Mouse (Mus musculus): ENCODE measurements around the gene Tmem145. TPM values are rescaled to one million over a fixed set of nuclear protein-coding genes. Genes with fewer than 3 reads are reported as not detected.
A peak's percentile ranks its signal among the peaks of the same experiment; 100 is the strongest.

Gene Tmem145
- polyA plus RNA-seq, 1 experiment from 2014 or later, result 10.6 TPM

GRCm38 (mm10) chr7:25309425-25309824 lies 3.5 kb downstream of the Tmem145 start:
- H3K27ac ChIP-seq (ENCODE audit: low read depth, low read length), result no peak overlapping the region
- DNase-seq (ENCODE audit: low spot score), result no peak
- H3K36me3 ChIP-seq (ENCODE audit: control insufficient read depth, insufficient read depth, low read length), result no peaks in the 10 kb centered on the region
- ATAC-seq (ENCODE audit: low FRiP score), result no peak
- no peak overlapping the region for H3K9ac ChIP-seq (ENCODE audit: low read depth, low read length)
- H3K4me2 ChIP-seq (replicated peaks; ENCODE audit: low read depth, low read length), result no peak overlapping the region
- peaks cover 22% of the 10 kb centered on the region for H3K27me3 ChIP-seq (ENCODE audit: control insufficient read depth, insufficient read depth, low read length)
- WGBS, result 88% methylated on average over 9 of the region's 9 CpGs
- H3K4me3 ChIP-seq (ENCODE audit: low read depth, low read length), result no peak overlapping the region
- H3K9me3 ChIP-seq (ENCODE audit: control insufficient read depth, low read length), result no peaks in the 10 kb centered on the region
- no peaks in the 10 kb centered on the region for H3K4me1 ChIP-seq (replicated peaks; ENCODE audit: control insufficient read depth, insufficient read depth, low read length)

GRCm38 (mm10) chr7:25311193-25311592 lies 5.3 kb downstream of the Tmem145 start:
- Histone ChIP-seq H3K4me2 (replicated peaks; ENCODE audit: low read depth, low read length) (no peak overlapping the region), H3K36me3 (ENCODE audit: control insufficient read depth, insufficient read depth, low read length) (no peaks in the 10 kb centered on the region), H3K4me3 (ENCODE audit: low read depth, low read length) (no peak overlapping the region), H3K27ac (ENCODE audit: low read depth, low read length) (no peak overlapping the region), H3K4me1 (replicated peaks; ENCODE audit: control insufficient read depth, insufficient read depth, low read length) (peaks cover 10% of the 10 kb centered on the region), H3K9me3 (ENCODE audit: control insufficient read depth, low read length) (no peaks in the 10 kb centered on the region), H3K9ac (ENCODE audit: low read depth, low read length) (no peak overlapping the region), H3K27me3 (ENCODE audit: control insufficient read depth, insufficient read depth, low read length) (peaks cover 38% of the 10 kb centered on the region)
- WGBS, result 75% methylated on average over 11 of the region's 11 CpGs
- no peak for DNase-seq (ENCODE audit: low spot score)
- no peak for ATAC-seq (ENCODE audit: low FRiP score)

- Histone ChIP-seq H3K27me3 (ENCODE audit: control insufficient read depth, insufficient read depth, low read length) (peaks cover 38% of the 10 kb centered on the region), H3K9ac (ENCODE audit: low read depth, low read length) (no peak overlapping the region), H3K4me1 (replicated peaks; ENCODE audit: control insufficient read depth, insufficient read depth, low read length) (peaks cover 10% of the 10 kb centered on the region), H3K36me3 (ENCODE audit: control insufficient read depth, insufficient read depth, low read length) (no peaks in the 10 kb centered on the region), H3K9me3 (ENCODE audit: control insufficient read depth, low read length) (no peaks in the 10 kb centered on the region), H3K4me3 (ENCODE audit: low read depth, low read length) (0 out of 2 replicates have a peak overlapping the region, but pooled peaks have one; percentile 2), H3K4me2 (replicated peaks; ENCODE audit: low read depth, low read length) (no peak overlapping the region), H3K27ac (ENCODE audit: low read depth, low read length) (no peak overlapping the region)
- WGBS, result 60% methylated on average over 7 of the region's 7 CpGs
- DNase-seq (ENCODE audit: low spot score), result no peak
- no peak for ATAC-seq (ENCODE audit: low FRiP score)
Measured at GRCm38 (mm10) chr7:25313325-25313724, 7.4 kb downstream of the Tmem145 start.

GRCm38 (mm10) chr7:25314606-25315305 lies 8.8 kb downstream of the Tmem145 start:
- Histone ChIP-seq H3K27me3 (ENCODE audit: control insufficient read depth, insufficient read depth, low read length) (peaks cover 38% of the 10 kb centered on the region), H3K4me2 (replicated peaks; ENCODE audit: low read depth, low read length) (peak overlapping the region; percentile 78), H3K9ac (ENCODE audit: low read depth, low read length) (peak overlapping the region; percentile 52), H3K27ac (ENCODE audit: low read depth, low read length) (no peak overlapping the region), H3K9me3 (ENCODE audit: control insufficient read depth, low read length) (no peaks in the 10 kb centered on the region), H3K4me1 (replicated peaks; ENCODE audit: control insufficient read depth, insufficient read depth, low read length) (peaks cover 10% of the 10 kb centered on the region), H3K36me3 (ENCODE audit: control insufficient read depth, insufficient read depth, low read length) (no peaks in the 10 kb centered on the region), H3K4me3 (ENCODE audit: low read depth, low read length) (peak overlapping the region; percentile 41)
- WGBS, result under 1% methylated on average over 51 of the region's 51 CpGs
- DNase-seq (ENCODE audit: low spot score), result peak; percentile 32
- no peak for ATAC-seq (ENCODE audit: low FRiP score)

GRCm38 (mm10) chr7:25315306-25316041 lies 9.6 kb downstream of the Tmem145 start:
- Histone ChIP-seq H3K27me3 (ENCODE audit: control insufficient read depth, insufficient read depth, low read length) (peaks cover 38% of the 10 kb centered on the region), H3K4me2 (replicated peaks; ENCODE audit: low read depth, low read length) (peak overlapping the region; percentile 78), H3K36me3 (ENCODE audit: control insufficient read depth, insufficient read depth, low read length) (no peaks in the 10 kb centered on the region), H3K9ac (ENCODE audit: low read depth, low read length) (peak overlapping the region; percentile 52), H3K4me1 (replicated peaks; ENCODE audit: control insufficient read depth, insufficient read depth, low read length) (peaks cover 10% of the 10 kb centered on the region), H3K27ac (ENCODE audit: low read depth, low read length) (no peak overlapping the region), H3K9me3 (ENCODE audit: control insufficient read depth, low read length) (no peaks in the 10 kb centered on the region), H3K4me3 (ENCODE audit: low read depth, low read length) (peak overlapping the region; percentile 41)
- DNase-seq (ENCODE audit: low spot score) (peak; percentile 53), ATAC-seq (ENCODE audit: low FRiP score) (no peak)
- WGBS, result under 1% methylated on average over 57 of the region's 69 CpGs

GRCm38 (mm10) chr7:25316532-25317445 lies 10.9 kb downstream of the Tmem145 start, which contains the start of gene Megf8:
Megf8 (plus strand) TSS chr7:25317164.
- Histone ChIP-seq H3K9me3 (ENCODE audit: control insufficient read depth, low read length) (no peaks in the 10 kb centered on the region), H3K36me3 (ENCODE audit: control insufficient read depth, insufficient read depth, low read length) (no peaks in the 10 kb centered on the region), H3K4me2 (replicated peaks; ENCODE audit: low read depth, low read length) (peak within 1 kb of the TSS; percentile 81), H3K9ac (ENCODE audit: low read depth, low read length) (peak within 1 kb of the TSS; percentile 79), H3K27ac (ENCODE audit: low read depth, low read length) (peak within 1 kb of the TSS; percentile 73), H3K4me3 (ENCODE audit: low read depth, low read length) (peak within 1 kb of the TSS; percentile 63), H3K4me1 (replicated peaks; ENCODE audit: control insufficient read depth, insufficient read depth, low read length) (peaks cover 10% of the 10 kb centered on the region), H3K27me3 (ENCODE audit: control insufficient read depth, insufficient read depth, low read length) (peaks cover 33% of the 10 kb centered on the region)
- WGBS, result 1% methylated on average over 51 of the region's 52 CpGs
- ATAC-seq (ENCODE audit: low FRiP score) (peak; percentile 99), DNase-seq (ENCODE audit: low spot score) (peak; percentile 98)

GRCm38 (mm10) chr7:25317446-25317999 lies 11.6 kb downstream of the Tmem145 start:
- peak overlapping the region; percentile 81 for H3K4me2 ChIP-seq (replicated peaks; ENCODE audit: low read depth, low read length)
- ATAC-seq (ENCODE audit: low FRiP score), result no peak; the same call in 1 of the 2 replicates
- peak overlapping the region; percentile 79 for H3K9ac ChIP-seq (ENCODE audit: low read depth, low read length)
- H3K4me3 ChIP-seq (ENCODE audit: low read depth, low read length), result peak overlapping the region; percentile 63
- DNase-seq (ENCODE audit: low spot score), result no peak
- H3K27me3 ChIP-seq (ENCODE audit: control insufficient read depth, insufficient read depth, low read length), result peaks cover 32% of the 10 kb centered on the region
- H3K4me1 ChIP-seq (replicated peaks; ENCODE audit: control insufficient read depth, insufficient read depth, low read length), result peaks cover 10% of the 10 kb centered on the region
- H3K9me3 ChIP-seq (ENCODE audit: control insufficient read depth, low read length), result no peaks in the 10 kb centered on the region
- WGBS, result 16% methylated on average over 21 of the region's 21 CpGs
- H3K27ac ChIP-seq (ENCODE audit: low read depth, low read length), result peak overlapping the region; percentile 73
- H3K36me3 ChIP-seq (ENCODE audit: control insufficient read depth, insufficient read depth, low read length), result no peaks in the 10 kb centered on the region

- H3K9ac ChIP-seq (ENCODE audit: low read depth, low read length), result no peak overlapping the region
- peak; percentile 65 for DNase-seq (ENCODE audit: low spot score)
Measured at GRCm38 (mm10) chr7:25322058-25322484, 16.2 kb downstream of the Tmem145 start.

More at GRCm38 (mm10) chr7:25322058-25322484, 16.2 kb downstream of the Tmem145 start:
- Histone ChIP-seq H3K27me3 (ENCODE audit: control insufficient read depth, insufficient read depth, low read length) (no peaks in the 10 kb centered on the region), H3K36me3 (ENCODE audit: control insufficient read depth, insufficient read depth, low read length) (no peaks in the 10 kb centered on the region), H3K4me3 (ENCODE audit: low read depth, low read length) (no peak overlapping the region), H3K27ac (ENCODE audit: low read depth, low read length) (no peak overlapping the region), H3K4me1 (replicated peaks; ENCODE audit: control insufficient read depth, insufficient read depth, low read length) (no peaks in the 10 kb centered on the region), H3K9me3 (ENCODE audit: control insufficient read depth, low read length) (no peaks in the 10 kb centered on the region), H3K4me2 (replicated peaks; ENCODE audit: low read depth, low read length) (no peak overlapping the region)
- WGBS, result 3% methylated on average over 6 of the region's 6 CpGs
- ATAC-seq (ENCODE audit: low FRiP score), result peak; percentile 15; the same call in 1 of the 2 replicates

Measured in hindbrain, embryonic 11.5 days (tissue).